Mouse (Mus musculus) thymus, adult 2 months (tissue): ENCODE measurements around the gene Shcbp1.

Experiments used
- CTCF ChIP-seq: fragments of 200-500 bp; IDR thresholded peaks from 2 replicates; pipeline ENCODE4 v1.5.1; 2012; ENCODE audit warnings: mild to moderate bottlenecking, control low read depth, low read length, moderate library complexity, borderline replicate concordance; ENCODE audit not compliant: control insufficient read depth, poor library complexity, insufficient read depth; ENCODE audit errors: extremely low read depth
- POLR2A ChIP-seq: fragments of 200-500 bp; IDR thresholded peaks from 2 replicates; pipeline ENCODE4 v1.6.1; 2012; ENCODE audit warnings: mild to moderate bottlenecking, low read length, control low read depth, moderate library complexity; ENCODE audit not compliant: control insufficient read depth, poor library complexity, insufficient read depth; ENCODE audit errors: extremely low read depth

- TF ChIP-seq POLR2A = no peak
- TF ChIP-seq CTCF = no peak
These were observed 87.7 kb downstream of the Shcbp1 start for GRCm38 (mm10) chr8:4691634-4692033.
